Mouse (Mus musculus) right cerebral cortex, adult 18-20 months (tissue): ENCODE measurements at regions not wholly inside any gene's neighbourhood (a gene's known extent, or its start where the extent isn't known, plus 50 kb on each side); places are given as distances from the start of the nearest gene placed in this dataset.
"Not testable (repeated sequence)": the region's sequence is repeated elsewhere in the genome, so short reads cannot be mapped to it uniquely, and the experiment has no call there.

Experiments used
- DNase-seq: peaks from one replicate; pipeline ENCODE4 v3.0.0; 2022; ENCODE audit warnings: mixed read lengths

- DNase-seq = no peak
These were observed 512.1 kb upstream of the Vrk2 start for GRCm38 (mm10) chr11:27105920-27106319.

GRCm38 (mm10) chr11:27102906-27103305 lies 509.1 kb upstream of the Vrk2 start:
- no peak for DNase-seq

GRCm38 (mm10) chr11:27102045-27102444 lies 508.2 kb upstream of the Vrk2 start:
- DNase-seq = no peak

GRCm38 (mm10) chr11:27096615-27097014 lies 502.8 kb upstream of the Vrk2 start:
- DNase-seq = no peak

GRCm38 (mm10) chr11:27095460-27095859 lies 501.7 kb upstream of the Vrk2 start:
- DNase-seq = not testable (repeated sequence)

GRCm38 (mm10) chr11:27086516-27086915 lies 492.7 kb upstream of the Vrk2 start:
- DNase-seq = no peak

- no peak for DNase-seq
These were observed 487.4 kb upstream of the Vrk2 start for GRCm38 (mm10) chr11:27081188-27081587.

- no peak for DNase-seq
These were observed 476.6 kb upstream of the Vrk2 start for GRCm38 (mm10) chr11:27070381-27070780.

- DNase-seq = no peak
These were observed 433.5 kb upstream of the Vrk2 start for GRCm38 (mm10) chr11:27027243-27027852.

GRCm38 (mm10) chr11:27025500-27025899 lies 431.7 kb upstream of the Vrk2 start:
- DNase-seq = no peak

- peak; percentile 68 for DNase-seq
These were observed 402.7 kb upstream of the Vrk2 start for GRCm38 (mm10) chr11:26996292-26997099.

GRCm38 (mm10) chr11:26981216-26981615 lies 387.4 kb upstream of the Vrk2 start:
- DNase-seq = no peak

- peak; percentile 66 for DNase-seq
These were observed 378.8 kb upstream of the Vrk2 start for GRCm38 (mm10) chr11:26972533-26973081.

GRCm38 (mm10) chr11:26971161-26971560 lies 377.4 kb upstream of the Vrk2 start:
- no peak for DNase-seq

- peak; percentile 25 for DNase-seq
These were observed 373.6 kb upstream of the Vrk2 start for GRCm38 (mm10) chr11:26967427-26967826.

- no peak for DNase-seq
These were observed 369.3 kb upstream of the Vrk2 start for GRCm38 (mm10) chr11:26962928-26963667.

- DNase-seq = no peak
These were observed 368.5 kb upstream of the Vrk2 start for GRCm38 (mm10) chr11:26962040-26962927.

GRCm38 (mm10) chr11:26961336-26961980 lies 367.7 kb upstream of the Vrk2 start:
- DNase-seq = peak; percentile 89

GRCm38 (mm10) chr11:26956153-26956552 lies 362.4 kb upstream of the Vrk2 start:
- DNase-seq = no peak

- no peak for DNase-seq
These were observed 338.0 kb upstream of the Vrk2 start for GRCm38 (mm10) chr11:26931766-26932165.

GRCm38 (mm10) chr11:26907099-26907498 lies 313.3 kb upstream of the Vrk2 start:
- no peak for DNase-seq

GRCm38 (mm10) chr11:26881635-26882034 lies 287.8 kb upstream of the Vrk2 start:
- no peak for DNase-seq
